Mouse (Mus musculus) frontal cortex, adult 2 months (tissue): ENCODE results near the gene Jag2. TPM values are rescaled to one million over a fixed set of nuclear protein-coding genes. Genes with fewer than 3 reads are reported as not detected.

Experiments
- DNase-seq, 2 experiments: peaks; one replicate each; pipeline ENCODE4 v3.0.0; 2022; ENCODE audit warnings: low spot score in 1 of 2; ENCODE audit errors: extremely low spot score in 1 of 2
- polyA plus RNA-seq: library from polyadenylated mRNA; depleted of rRNA; stranded (reverse); fragments of >200 nt; gene quantifications from 2 replicates; pipeline ENCODE4 v1.2.3, GENCODE M21; 2012; rRNA removed

Jag2 gene
- polyA plus RNA-seq, 1 experiment: 48.3 TPM

DNA sequence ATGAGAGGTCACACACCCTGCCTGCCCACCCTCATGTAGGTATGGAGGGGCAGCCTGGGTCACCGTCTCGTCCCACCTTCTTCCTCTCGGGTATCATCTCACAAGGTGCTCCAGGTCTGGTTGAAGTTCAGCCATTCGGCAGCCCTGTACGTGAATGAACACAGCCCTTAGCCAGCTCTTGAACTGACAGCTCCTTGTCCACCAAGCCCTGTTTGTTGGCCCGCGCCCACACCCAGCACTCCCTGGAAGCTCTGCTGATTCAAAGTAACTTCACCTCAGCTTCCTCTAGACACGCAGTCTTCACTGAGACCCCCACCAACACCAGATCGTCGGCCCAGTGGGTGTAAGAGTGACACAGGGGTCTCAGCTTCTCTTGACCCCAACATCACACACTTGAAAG is 56.6 kb downstream of the Jag2 start:
- DNase-seq: no peak

GRCm38 (mm10) chr12:112871272-112871671 is 58.3 kb downstream of the Jag2 start:
- no peak for DNase-seq

DNA sequence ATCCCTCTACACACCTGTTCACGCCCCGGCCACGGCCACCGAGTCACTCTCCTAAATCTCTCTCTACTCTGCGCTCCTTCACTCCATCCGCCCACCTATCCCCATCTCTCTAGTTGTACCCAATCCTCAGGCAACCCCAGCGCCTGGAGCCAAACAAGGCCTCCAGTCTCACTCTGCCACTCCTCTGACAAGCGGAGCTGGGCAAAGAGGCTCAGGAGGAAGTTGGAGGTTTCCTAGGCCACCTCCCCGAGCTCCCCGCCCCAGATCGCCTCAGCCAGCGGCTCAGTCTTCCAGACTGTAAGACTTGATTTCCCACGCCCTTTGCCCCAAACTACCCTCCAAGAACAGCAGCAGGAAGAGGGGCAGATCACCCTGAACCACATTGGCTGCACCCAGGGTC is 58.8 kb downstream of the Jag2 start:
- no peak for DNase-seq

DNA sequence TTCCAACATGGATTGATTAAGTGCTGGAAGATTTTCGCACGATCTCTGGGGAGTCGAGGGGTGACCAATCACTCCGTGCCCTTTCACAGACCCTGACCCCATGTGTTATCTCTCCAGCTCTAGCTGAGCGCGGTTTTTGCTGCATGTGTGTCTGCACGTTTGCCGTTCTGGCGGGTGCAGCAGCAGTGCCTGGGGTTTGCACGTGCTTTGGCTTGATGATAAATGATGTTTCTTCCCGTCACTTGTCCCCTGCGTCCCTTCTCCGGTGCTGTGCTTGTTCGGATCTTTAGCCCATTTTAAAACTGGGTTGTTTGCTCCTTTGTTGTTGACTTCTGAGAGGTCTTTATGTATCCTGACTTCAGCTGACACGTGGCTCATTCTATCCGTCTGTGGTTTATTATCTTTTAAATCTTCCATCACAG is 59.8 kb downstream of the Jag2 start:
- DNase-seq: no peak

DNA sequence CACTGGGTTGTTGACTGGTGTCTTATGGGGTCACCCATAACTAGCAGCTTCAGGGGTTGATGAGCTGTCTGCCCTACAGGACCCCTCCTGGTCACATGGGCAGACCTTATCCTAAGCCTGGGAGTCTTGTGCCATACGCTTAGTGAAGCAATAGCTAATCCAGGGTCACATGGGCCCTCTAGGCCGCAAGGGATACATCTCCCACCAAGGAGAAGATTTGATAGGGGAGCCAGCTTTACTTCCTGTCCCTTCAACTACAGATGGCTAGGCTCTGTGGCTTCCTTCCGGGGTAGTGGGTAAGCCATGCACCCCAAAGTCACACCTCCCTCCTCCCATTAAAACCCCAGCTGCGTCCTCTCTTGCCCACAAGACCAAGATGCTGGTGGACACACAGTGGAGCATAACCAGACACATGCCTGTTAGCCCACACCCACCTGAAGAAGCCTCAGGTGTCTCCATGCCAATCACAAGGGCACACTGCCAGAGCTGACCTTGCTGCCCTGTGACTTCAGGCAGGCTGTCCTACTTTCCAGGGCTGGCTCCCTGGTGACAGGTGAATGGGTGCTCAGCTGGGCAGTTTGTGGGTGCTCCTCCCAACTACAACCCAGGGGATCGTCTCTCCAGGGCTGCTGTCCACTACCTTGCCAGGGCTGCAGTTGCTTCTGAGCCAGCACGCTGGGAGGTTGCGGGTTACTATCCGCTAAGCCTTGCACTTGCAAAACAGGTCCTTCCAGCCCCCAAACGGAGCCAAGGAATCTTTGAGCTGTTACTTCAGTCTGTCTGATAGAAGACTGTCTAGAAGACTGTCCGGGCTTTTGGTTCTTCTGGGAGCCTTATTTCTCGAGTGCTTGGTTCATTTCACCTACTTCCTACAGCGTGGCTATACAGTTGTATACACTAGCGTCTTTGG is 61.1 kb downstream of the Jag2 start, which contains the start of gene Gpr132:
Gene Gpr132, minus strand, starts transcription at position 51 of the 910 bp plus-strand sequence.
- DNase-seq: no peak

DNA sequence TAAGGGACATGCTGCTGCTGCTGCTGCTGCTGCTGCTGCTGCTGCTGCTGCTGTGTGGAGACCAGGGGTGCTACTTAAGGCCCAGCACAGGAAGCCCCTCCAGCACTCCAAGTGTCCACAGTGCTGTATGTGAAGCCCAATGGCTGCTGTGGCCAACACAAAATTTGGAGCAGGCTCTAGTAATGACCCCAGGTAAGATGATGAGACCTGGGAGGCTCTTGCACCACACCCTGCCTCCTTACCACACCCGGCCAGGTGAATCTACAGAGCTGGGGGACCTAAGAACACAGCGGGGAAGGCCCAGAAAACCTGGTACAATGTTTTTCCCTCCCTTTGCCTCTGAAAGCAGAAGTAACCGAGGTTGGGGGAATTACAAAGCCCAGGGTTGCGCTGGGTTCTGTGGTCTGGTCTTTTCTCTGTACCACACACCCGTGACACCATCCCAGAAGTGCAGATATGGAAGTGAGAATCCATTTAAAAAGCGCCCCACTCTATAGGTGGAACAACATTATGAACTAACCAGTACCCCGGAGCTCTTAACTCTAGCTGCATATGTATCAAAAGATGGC is 62.4 kb downstream of the Jag2 start:
- no peak for DNase-seq

DNA sequence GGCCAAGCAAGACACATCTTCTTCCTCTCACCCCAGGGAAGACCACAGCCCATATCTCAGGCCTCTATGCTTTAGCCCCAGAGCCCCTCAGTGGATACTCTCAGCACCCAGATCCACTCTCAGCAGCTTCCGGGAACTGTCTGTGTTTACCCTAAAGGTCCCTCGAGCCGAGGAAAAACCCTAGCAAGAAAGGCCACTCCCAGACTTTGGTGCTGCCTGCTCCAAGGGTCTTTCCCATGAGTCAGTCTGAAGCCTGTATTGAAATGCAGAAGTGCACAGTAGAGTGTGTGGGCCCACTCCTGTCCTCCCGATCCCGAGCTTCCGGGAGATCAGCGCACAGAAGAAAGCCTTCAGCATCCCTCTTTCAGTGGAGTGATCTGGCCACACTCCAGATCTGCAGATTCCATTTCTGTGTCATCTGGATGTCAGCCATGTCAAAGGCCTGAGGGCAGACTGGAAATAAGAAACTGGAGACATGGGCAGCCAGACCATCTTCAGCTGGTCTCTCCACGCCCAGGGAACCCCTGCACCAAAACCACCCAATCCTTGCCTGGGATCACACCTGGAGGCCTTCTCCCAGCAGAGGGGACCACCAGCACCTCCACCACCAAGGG is 63.0 kb downstream of the Jag2 start:
- no peak for DNase-seq

GRCm38 (mm10) chr12:112864804-112865203 is 64.8 kb downstream of the Jag2 start:
- no peak for DNase-seq

- DNase-seq: no peak
Observed at GRCm38 (mm10) chr12:112861911-112862321, 67.7 kb downstream of the Jag2 start.

DNA sequence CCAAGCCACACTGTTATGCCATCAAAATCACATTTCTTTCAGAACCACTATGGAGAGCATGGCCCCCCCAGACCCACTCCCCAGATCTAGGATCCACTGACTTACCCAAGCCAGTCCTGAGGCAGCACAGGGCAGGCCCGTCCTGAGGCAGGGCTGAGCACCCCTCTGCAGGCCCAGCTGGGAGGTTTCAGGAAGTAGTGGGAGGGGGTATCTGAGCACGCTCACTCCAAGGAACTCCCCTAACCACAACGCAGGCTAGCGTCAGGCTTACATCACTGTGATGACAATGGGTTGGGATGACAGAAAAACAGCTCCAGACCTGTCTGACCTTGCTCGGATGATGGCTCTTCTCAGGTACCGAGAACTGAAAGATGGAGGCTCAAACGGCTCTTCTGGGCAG is 68.8 kb downstream of the Jag2 start:
- no peak for DNase-seq

GRCm38 (mm10) chr12:112859930-112860329 is 69.6 kb downstream of the Jag2 start:
- no peak for DNase-seq

DNA sequence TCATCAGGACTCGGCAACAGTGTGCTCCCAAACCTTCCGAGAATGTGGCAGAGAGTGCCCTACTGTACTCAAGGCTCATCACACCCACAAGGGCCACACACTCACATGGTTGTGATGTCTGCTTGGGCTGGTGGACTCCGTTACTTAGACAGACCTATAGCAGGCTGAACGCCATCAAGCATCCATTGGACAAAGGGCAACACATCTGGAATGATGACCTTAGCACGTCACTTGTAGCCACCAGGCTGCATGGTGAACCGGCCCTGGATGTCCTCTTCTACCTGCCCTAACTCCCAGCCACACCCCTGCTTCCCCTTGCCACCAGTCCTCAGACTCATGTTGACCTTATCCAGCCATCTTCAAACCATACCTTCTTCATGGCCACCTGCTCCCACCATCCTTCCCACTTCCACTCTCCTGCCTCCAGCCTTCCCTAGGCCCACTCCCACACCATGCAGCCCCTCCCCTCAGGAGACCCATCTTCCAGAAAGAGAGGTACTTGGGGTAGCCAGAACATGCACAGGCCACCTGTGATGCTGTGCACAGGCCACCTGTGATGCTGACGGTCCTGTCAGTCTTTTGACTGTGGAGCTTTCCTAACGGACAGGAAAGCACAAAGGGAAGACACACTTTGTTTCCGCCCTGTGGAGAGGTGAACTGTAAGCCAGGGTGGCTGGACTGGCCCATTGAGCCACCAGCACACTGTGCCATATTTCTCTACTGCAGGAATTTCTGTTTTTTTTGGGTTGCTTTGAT is 70.8 kb downstream of the Jag2 start:
- no peak for DNase-seq

Other genes with a start within 250 kb of the Jag2 start
- 107 and 119 TPM in 2 replicates for gene Cep170b, start 209.3 kb downstream of the Jag2 start, polyA plus RNA-seq
- gene Pld4, start 169.1 kb downstream of the Jag2 start, polyA plus RNA-seq: 14.0 and 20.4 TPM in 2 replicates
- gene Ahnak2, start 127.1 kb downstream of the Jag2 start, polyA plus RNA-seq: 1.5 and 1.9 TPM in 2 replicates
- 13.8 and 14.1 TPM in 2 replicates for gene Clba1, start 120.8 kb downstream of the Jag2 start, polyA plus RNA-seq
- gene Cdca4, start 100.4 kb downstream of the Jag2 start, polyA plus RNA-seq: 10.2 and 10.6 TPM in 2 replicates
- 0.10 and 0.15 TPM in 2 replicates for gene Gpr132, start 61.5 kb downstream of the Jag2 start, polyA plus RNA-seq
- gene Nudt14, start 12.3 kb upstream of the Jag2 start, polyA plus RNA-seq: 19.0 and 22.4 TPM in 2 replicates
- 70.7 and 75.5 TPM in 2 replicates for gene Btbd6, start 46.7 kb upstream of the Jag2 start, polyA plus RNA-seq
- gene Brf1, start 70.9 kb upstream of the Jag2 start, polyA plus RNA-seq: 46.5 and 51.5 TPM in 2 replicates
- 70.3 and 72.3 TPM in 2 replicates for gene Pacs2, start 84.7 kb upstream of the Jag2 start, polyA plus RNA-seq
- gene Tex22, start 144.7 kb upstream of the Jag2 start, polyA plus RNA-seq: 0.20 and 0.27 TPM in 2 replicates
- gene Mta1, start 168.5 kb upstream of the Jag2 start, polyA plus RNA-seq: 66.4 and 69.3 TPM in 2 replicates
- gene Crip2, start 210.5 kb upstream of the Jag2 start, polyA plus RNA-seq: 249 and 252 TPM in 2 replicates
- 87.6 and 94.9 TPM in 2 replicates for gene Crip1, start 216.5 kb upstream of the Jag2 start, polyA plus RNA-seq
- gene Tedc1, start 226.6 kb upstream of the Jag2 start, polyA plus RNA-seq: 1.1 and 1.8 TPM in 2 replicates